Mouse (Mus musculus): ENCODE measurements around the gene Galnt3.

GRCm38 (mm10) chr2:66143284-66143683, 18.5 kb upstream of the Galnt3 start:
- TF ChIP-seq CTCF (IDR thresholded peaks at IDR 0.05; ENCODE audit: low read depth) = no peak
- TF ChIP-seq EP300 (IDR thresholded peaks at IDR 0.05; ENCODE audit: low read depth) = no peak
